Mouse (Mus musculus) spleen, postnatal 10 days (tissue): ENCODE measurements around the gene Plekhg5.
A peak's percentile ranks its signal among the peaks of the same experiment; 100 is the strongest.

ENCODE experiments used
- DNase-seq, 2 experiments: peaks; one replicate each; pipeline ENCODE4 v3.0.0; 2021 to 2022; ENCODE audit warnings: low spot score in 2 of 2

Plekhg5 gene

DNA sequence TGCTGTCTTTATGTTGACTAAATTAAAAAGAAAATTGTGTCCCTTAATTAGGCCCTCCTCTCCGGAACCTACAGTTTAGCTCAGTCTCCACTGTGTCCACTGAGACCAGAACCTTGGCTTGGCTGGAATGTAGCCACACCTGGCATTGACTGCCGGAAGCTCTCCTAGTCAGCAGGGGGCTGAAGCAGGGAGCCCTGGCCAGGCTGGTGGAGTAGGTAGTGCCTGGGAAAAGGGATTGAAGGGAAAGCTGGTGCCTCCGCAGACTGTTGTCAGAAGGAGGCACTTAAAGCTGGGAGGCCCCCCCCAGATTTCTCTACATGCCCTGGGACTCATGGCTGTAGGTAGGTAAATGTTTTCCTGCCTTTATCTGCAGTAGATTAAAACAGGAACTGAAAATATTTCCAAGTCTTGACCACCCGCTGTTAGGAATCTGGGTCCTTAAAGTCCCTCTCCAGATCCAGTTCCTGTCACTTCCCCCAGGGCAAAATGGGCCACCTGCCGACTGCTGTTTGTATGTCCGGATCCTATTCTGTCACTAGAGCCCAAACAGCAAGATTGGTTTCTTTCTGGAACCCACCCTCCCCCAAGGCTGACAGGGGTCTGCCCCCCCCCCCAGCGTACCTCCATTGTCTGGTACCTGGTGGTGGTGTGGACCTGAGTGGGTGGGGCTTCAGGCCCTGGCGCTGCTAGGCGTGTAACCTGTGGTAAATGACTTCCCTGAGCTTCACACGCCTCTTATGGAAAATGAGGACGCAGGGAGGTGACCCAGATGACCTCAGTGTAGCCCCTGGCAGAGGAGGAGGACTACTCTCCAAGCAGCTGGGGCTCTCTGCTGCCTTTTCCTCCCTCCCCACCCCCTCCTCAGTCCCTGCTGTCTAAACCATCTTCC lies 25.9 kb downstream of the Plekhg5 start:
- no peak for DNase-seq

DNA sequence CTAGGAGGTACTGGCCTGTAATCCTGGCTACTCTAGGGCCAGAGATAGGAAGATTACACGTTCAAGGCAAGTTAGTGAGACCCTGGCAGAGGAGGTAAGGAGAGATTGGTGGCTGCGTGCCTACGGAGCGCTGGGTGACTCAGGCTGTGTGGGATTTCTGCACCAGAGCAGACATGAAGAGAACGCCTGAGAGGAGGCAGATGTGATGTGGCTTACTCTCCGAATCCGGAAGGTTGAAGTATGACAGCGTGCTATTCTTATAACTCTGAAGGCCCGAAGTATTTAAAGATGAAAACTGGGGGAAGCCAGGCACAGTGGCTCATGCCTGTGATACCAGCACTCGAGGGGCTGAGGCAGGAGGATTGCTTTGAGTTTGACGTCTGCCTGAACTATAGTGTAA lies 28.2 kb downstream of the Plekhg5 start:
- DNase-seq, result no peak

DNA sequence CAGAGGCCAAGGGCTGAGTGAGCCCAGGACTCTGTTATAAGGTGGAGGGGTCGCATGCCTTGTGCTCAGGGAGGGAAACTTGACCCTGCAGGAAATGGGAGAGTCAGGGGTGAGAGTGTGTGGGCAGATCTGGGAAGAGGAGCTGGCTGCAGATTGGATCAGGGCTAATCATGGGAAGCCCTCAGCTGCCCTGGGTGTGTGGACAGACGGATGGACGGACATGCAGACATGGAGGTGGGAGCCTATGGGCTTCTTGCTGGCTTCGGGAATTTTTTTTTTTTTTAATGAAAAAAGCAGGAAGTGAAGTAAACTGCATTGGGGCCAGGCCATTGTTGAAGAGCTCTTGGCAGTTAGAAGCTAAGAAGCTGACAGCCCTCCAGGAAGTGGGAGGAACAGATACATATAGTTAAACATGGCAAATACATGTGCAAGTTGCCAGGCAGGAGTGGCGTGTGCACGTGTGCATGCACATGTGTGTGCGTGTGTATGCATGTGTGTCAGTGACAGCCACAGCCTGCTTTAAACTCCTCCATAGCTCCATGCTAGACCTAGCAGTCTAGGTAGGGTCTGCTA lies 28.9 kb downstream of the Plekhg5 start:
- no peak for DNase-seq

DNA sequence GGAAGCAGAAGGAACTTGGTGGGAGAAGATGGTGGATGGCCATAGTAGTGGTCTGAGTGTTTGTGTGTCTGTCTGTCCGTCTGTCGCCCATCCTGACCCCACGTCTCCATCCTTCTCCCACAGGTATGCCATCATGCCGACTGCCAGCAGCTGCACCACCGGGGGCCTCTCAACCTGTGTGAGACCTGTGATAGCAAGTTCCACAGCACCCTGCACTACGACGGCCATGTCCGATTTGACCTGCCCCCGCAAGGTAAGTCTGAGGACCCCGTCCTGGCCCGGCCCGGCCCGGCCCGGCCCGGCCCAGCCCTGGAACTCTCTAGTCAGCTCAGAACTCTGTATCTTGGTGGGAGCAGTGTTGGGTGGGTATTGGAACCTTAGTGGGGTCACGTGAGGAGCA lies 29.6 kb downstream of the Plekhg5 start:
- no peak for DNase-seq

DNA sequence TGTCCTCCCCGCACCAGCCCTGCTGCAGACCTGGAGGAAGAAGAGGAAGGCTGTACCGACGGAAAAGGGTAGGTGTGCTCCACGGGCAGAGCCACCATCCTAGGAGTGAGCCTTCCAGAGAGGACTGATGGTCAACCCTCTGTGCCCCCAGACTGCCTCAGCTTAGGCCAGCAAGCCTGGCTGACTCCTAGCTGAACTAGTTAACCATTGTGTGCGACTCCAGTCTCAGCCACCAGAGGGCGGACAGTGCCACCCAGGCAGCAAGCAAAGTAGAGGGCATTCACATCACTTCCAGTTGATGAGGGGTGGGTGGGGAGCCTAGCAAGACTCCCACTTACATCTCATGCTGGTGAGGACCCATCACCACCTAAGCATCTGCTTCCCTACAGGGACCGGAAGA lies 30.7 kb downstream of the Plekhg5 start:
- peak; percentile 81 to 91 for DNase-seq

DNA sequence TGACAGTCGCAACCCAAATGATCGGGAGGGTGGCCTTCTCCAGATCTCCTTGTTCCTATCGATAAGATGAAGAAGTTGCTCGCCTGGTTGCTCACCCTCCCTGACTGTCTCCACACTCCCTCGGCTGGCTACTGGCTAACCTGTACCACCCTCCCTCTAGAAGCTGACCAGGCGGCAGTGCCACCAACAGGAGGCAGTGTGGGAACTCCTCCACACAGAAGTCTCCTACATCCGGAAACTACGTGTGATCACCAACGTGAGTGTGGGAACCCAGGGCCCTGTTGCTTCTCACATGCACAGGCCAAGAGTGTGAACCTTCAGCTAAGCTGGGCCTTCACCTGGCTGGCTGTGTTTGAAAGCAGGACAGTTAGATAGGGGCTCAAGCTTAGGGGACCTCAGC lies 34.4 kb downstream of the Plekhg5 start:
- DNase-seq, result no peak

DNA sequence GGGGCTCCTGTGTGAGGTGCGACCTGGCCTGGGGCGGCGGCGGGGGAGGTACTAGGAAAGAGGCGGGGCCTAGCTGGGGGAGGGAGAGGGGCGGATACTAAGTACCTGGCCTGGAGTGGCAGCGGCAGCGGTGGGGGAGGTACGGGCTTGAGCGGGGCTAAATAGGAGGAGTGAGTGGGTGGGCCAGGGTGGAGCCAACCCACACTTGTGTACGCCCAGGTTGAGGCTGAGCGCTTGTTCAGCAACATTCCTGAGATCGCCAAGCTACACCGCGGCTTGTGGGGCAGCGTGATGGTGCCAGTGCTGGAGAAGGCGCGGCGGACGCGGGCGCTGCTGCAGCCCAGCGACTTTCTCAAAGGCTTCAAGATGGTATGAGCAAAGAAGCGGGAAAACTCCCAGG lies 35.2 kb downstream of the Plekhg5 start:
- DNase-seq, result peak in 1 of 2 experiments; percentile 51

DNA sequence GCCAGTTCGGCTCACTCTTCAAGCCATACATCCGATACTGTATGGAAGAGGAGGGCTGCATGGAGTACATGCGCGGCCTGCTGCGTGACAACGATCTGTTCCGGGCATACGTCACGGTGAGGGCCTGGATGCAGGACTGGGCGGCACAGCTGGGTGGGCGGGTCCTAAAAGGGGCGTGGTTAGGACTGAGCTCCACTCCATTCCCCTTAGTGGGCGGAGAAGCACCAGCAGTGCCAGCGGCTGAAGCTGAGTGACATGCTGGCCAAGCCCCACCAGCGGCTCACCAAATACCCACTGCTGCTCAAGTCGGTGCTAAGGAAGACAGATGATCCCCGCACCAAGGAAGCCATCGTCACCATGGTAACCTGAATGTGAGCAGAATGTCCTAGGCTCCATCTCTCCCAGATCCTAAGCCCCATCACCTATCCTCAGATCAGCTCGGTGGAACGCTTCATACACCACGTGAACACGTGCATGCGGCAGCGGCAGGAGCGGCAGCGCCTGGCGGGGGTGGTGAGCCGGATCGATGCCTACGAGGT lies 35.7 kb downstream of the Plekhg5 start:
- peak in 1 of 2 experiments; percentile 75 for DNase-seq

DNA sequence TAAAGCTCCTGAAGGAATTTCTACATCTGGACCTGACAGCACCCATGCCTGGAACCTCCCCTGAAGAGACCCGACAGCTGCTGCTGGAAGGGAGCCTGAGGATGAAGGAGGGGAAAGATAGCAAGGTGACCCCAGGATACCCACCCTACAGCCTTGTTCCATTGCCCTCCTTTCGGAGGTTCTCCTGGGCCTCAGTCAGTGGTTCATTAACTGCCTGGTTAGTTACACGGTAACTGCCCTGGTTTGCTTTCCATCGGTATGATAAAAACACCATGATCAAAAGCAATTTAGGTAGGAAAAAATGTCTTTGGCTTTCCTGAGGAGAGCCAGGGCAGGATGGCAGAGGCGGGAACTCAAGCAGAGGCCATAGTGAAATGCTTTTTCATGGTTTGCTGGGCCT lies 36.4 kb downstream of the Plekhg5 start:
- DNase-seq, result no peak

DNA sequence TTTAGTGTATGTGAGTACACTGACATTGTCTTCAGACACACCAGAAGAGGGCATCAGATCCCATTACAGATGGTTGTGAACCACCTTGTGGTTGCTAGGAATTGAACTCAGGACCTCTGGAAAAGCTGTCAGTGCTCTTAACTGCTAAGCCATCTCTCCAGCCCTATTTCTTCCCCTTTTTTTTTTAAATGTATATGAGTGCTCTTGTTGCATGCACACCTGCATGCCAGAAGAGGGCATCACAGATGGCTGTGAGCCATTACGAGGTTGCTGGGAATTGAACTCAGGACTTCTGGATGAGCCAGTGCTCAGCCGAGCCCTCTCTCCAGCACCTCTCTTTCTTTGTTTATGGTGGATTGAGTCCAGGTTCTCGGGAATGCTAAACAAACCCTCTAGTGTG lies 37.2 kb downstream of the Plekhg5 start:
- DNase-seq, result no peak

DNA sequence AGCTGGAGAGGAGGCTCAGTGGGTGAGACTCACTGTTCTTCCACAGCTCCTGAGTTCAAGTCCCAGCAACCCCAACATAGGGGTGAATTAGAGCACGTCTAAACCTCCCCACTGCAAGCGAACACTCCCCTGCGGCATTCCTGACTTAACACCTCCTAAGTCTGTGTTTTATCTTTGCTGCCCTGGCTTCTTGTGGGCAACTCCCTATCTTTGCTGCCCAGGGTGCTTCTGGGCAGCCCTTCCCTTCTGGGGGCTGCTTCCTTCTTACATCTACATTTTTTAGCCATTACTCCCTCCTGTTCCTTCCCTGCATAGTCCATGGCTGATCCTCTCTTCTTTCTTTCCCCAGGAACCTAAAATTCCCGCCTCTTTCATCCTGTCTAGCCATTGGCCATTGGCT lies 38.4 kb downstream of the Plekhg5 start:
- peak in 1 of 2 experiments; percentile 60 for DNase-seq

DNA sequence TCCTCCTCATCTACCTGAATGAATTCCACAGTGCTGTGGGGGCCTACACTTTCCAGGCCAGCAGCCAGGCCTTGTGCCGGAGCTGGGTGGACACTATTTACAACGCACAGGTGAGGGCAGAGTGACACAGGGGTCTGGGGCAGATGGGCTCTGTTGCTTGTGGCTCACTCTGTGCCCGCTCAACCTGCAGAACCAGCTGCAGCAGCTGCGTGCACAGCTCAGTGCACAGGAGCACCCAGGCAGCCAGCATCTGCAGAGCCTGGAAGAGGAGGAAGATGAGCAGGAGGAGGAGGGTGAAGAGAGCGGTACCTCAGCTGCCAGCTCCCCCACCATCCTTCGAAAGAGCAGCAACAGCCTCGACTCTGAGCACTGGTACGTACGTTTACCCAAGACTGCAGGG lies 40.0 kb downstream of the Plekhg5 start:
- no peak for DNase-seq

DNA sequence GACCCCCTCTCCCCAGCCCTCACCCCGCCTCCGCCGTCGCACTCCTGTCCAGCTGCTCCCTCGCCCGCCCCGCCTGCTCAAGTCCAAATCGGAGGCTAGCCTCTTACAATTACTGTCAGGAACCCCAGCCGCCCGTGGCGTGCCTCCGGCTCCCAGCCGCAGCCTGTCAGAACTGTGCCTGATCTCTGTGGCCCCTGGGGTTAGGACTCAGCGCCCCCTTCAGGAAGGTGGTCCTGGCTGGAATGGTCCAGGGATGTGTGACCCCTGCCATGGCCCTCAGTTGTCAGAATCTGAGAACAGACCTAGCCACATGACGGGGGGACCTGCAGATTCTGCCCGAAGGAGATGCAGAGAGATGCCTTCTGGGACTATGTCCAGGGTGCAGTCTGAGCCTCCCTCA lies 41.8 kb downstream of the Plekhg5 start:
- no peak for DNase-seq

DNA sequence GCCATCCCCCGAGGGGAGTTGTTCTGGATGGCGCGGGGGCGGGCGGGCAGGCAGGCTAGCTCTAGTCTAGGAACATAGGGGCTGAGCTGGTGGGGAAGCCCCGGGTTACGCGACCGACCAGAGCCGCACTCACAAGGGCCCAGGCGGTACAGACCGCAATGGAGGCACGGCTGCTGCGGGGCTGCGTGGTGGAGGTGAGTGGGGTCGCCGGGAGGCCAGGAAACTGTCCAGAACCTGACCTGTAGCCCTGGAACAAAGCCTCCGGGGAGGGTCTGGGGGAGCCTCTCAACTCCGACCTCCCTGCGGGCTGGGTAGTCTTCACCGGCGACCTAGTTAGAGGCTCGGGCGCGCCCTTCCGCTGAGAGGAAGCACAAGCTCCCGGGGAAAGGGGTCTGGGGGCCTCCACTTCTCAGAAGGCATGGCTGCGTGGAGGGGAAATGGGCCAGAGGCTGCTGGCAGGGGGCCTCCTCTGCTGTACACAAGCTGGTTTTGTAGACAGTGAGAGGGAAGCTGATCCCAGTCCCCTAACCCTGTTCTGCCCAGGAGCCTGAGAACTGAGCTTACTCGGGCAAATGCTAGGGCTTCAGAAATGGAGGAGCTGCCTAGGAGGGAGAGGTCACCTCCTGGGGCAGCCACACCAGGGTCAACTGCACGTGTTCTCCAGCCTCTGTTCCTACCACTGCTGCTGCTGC lies 43.8 kb downstream of the Plekhg5 start, which contains the start of gene Tnfrsf25:
Gene Tnfrsf25, plus strand, starts transcription at position 14 of the 692 bp plus-strand sequence.
- DNase-seq, result peak in 1 of 2 experiments; percentile 39

DNA sequence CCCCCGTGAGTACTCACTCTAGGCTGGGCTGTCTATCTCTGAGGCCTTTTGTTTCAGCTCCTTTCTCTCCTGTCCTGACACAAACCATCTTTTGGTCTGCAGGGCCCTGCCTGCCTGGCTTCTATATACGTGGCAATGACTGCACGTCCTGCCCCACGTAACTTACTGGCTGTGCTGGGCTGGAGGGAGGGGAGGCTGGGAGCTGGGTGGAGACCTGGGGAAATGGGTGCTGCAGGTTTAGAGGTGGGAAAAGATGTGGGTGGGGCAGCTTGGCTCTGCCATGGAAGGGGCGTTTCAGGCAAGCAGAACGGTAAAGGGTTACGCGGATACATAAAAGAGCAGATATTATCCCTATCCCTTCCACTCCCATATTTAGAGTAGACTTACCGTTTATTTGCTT lies 45.2 kb downstream of the Plekhg5 start:
- peak in 1 of 2 experiments; percentile 16 for DNase-seq

DNA sequence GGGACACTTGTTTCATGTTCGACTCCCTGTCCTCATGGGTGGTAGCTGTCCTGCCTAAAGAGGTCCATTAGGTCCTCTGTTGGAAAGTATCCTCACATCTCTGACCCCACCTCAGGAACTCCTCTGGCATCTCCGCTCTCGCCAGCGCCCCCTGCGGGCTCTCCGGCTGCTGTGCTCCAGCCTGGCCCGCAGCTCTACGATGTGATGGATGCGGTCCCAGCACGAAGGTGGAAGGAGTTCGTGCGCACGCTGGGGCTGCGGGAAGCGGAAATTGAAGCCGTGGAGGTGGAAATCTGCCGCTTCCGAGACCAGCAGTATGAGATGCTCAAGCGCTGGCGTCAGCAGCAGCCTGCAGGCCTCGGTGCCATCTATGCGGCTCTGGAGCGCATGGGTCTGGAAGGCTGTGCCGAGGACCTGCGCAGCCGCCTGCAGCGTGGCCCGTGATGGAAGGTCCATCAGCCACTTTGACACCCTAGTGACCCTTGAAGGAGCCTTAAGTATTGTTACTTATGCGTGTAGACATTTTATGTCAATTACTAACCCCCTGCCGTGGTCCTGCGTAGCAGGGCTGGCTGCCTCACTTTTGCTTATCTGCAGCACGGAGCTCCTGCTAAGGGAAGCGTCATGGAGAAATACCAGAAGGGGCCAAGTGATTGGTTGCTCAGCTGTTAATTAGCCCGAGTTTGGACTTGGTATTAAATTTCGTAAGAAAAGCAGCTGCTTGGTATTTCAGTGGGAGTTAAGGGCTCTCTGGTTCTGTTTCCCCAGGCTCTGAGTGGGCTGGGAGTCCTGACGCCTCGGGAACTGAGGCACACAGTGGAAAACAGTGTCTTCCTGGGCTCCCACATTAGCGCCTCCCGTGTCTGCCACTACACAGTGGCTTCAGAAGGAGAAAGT lies 47.3 kb downstream of the Plekhg5 start:
- peak in 1 of 2 experiments; percentile 71 for DNase-seq

DNA sequence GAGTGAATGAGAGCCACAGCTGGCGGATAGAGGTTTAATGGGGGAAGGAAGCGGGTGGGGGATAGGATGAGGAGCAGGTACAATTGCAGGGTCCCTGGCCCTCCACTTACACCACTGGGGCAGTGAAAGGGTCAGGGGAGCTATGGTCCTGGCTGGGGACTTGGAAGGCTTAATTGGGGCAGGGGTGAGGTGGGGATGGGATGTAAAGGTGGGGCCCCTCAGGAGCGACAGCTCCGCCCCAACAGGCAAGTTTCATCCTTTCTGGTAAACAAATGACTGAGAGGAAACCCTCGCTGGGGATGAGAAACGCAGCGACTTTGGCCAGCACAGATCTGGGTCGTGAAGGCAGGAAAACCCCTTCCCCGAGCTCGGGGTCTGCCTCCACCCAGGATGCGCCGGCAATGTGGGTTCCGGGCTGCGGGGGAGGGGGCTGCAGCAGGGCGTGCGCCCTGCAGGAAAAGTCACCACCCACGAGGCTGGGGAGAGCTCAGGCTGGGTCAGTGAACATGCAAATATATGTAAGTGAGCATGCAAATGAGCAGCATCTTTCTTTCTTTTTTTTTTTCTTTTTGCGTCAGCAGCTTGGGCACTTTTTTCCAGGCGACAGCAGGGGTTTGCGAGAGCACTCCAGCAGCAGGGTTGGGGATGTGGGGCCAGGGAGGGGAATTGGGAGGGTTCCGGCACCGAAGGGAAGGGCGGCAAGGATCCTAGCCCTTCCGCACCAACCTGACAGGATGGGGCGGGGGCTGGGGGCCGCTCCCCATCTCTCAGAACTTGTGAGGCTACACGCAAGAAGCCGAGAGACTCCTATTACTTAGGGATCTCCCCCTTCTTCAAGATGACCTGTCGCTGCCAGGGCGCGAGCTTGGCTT lies 48.2 kb downstream of the Plekhg5 start:
- DNase-seq, result peak in 1 of 2 experiments; percentile 42

DNA sequence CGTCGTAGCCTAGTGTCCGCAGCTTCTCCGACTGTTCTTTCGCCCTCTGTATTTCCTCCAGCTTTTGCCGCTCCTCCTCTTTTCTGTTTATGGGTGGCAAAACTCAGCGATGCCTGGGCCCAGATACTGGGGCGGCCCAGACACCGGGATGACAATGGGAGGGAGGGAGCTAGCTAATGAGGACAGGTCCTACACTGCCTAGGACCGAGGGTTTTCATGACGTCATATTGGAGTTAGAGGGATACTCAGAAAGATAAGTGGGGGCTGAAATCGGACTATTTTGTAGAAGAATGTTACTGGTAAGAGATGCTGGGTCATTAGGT lies 48.8 kb downstream of the Plekhg5 start:
- no peak for DNase-seq

DNA sequence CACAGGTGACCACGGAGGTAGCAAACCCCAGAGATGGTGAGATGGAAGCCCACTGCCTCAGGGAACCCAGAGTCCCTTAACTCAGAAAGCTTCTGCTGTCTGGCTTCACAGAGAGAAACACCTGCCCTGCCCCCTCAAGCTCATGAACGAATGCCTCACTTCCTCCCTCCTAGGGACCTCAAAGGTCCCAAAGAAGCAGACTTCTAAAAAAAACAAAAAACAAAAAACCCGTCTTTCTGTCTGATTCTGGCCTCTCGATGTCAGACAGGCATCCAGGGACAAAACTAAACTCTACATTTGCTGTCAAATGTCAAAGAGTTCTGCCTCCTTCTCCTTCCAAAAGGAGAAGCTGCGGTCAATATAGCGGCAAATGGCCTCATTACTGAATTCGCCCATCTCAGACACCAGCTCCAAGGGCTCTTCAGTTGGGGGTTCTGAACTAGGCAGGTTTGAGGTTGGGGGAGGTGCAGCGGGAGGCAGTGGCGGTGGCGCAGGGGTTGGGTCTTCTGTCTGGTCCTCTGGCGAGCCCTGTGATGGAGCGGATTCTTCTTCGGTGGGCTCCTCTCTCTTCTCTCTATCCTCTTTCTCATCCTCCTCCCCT lies 52.2 kb downstream of the Plekhg5 start:
- DNase-seq, result no peak
